Mouse (Mus musculus): Measurements from ENCODE around the gene Prr12. TPM values are rescaled to one million over a fixed set of nuclear protein-coding genes. Genes with fewer than 3 reads are reported as not detected.

Gene Prr12
- polyA plus RNA-seq, 1 experiment, result not detected

DNA sequence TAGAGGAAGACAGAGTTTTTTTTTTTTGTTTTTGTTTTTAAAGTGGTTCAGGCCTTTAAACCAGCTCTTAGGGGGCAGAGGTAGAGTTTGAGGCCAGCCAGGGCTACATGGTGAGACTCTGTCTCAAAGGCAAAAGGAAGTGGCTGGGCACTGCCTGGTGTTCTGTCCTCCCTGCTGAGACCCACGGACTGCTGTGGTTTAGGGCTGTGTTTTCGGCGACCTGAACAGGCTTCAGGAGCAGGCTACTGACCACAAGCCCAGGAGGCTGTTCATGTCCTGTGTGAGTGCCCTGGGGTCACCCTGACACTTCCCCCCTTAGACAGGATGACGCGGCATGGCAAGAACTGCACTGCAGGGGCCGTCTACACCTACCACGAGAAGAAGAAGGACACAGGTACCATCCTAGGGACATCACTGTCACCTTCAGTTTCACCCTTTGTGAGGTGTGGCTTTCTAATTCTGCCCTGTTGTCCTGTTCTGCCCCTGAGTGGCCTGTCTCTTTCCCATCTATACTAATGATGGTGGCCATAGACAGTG is 20.6 kb upstream of the Prr12 start:
- WGBS, result 78% methylated on average over 7 of the region's 7 CpGs

DNA sequence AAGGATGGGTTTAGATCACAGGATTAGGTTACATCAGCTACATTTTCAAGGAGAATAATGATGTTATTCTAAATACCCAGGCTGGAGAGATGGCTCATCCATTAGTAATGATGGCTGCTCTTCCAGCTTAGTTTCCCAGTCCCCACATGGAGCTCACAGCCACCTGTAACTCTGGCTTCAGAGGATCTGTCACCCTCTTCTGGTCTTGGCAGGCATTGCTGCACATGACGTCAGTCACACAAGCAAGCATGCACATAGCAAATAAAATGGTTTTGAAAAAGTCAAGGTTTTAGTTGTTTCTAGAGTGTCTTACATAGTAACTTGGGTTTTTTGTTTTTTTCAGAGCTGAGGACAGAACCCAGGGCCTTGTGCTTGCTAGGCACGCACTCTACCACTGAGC is 19.5 kb upstream of the Prr12 start:
- no peak overlapping the region for H3K4me3 ChIP-seq (ENCODE audit: insufficient read depth, low read depth, low read length)
- WGBS, result 86% methylated on average over 2 of the region's 2 CpGs
- TF ChIP-seq CTCF (IDR thresholded peaks at IDR 0.05; ENCODE audit: insufficient read depth, low read depth, low read length) (no peak), POLR2A (IDR thresholded peaks at IDR 0.05; ENCODE audit: insufficient read depth, low read depth, low read length) (no peak)

More for the DNA sequence above, 20.6 kb upstream of the Prr12 start:
- H3K4me1 ChIP-seq (ENCODE audit: control insufficient read depth, insufficient read depth, low read length), result peaks cover 3% of the 10 kb centered on the region; the same call in 1 of the 2 replicates
- no peak overlapping the region for H3K4me3 ChIP-seq (ENCODE audit: insufficient read depth, low read depth, low read length)
- H3K27ac ChIP-seq (ENCODE audit: insufficient read depth, low read depth, low read length), result no peak overlapping the region
- no peak for TF ChIP-seq POLR2A (IDR thresholded peaks at IDR 0.05; ENCODE audit: insufficient read depth, low read depth, low read length)
- TF ChIP-seq CTCF (IDR thresholded peaks at IDR 0.05; ENCODE audit: insufficient read depth, low read depth, low read length), result no peak

DNA sequence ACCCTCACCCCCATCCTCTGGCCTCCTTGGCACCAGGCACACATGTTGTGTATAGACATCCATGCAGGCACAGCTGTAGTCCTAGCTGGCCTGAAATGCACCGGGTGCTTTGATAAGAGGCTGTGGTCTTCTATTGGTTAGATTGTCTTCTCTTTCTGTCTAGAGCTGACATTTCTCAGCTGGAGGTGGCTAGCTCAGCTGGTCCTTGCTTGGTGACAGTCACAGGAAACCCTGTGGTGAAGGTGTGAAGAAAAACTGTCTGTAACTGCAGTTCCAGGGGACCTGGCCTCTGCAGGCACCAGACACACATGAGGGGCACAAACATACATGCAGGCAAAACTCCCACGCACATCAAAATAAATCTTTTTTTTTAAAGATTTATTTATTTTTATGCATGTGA is 17.0 kb upstream of the Prr12 start:
- Histone ChIP-seq H3K4me3 (ENCODE audit: insufficient read depth, low read depth, low read length) (no peak overlapping the region), H3K27ac (ENCODE audit: insufficient read depth, low read depth, low read length) (no peak overlapping the region), H3K4me1 (ENCODE audit: control insufficient read depth, insufficient read depth, low read length) (no peaks in the 10 kb centered on the region; the same call in 1 of the 2 replicates)
- 80% methylated on average over 2 of the region's 2 CpGs for WGBS
- no peak for TF ChIP-seq CTCF (IDR thresholded peaks at IDR 0.05; ENCODE audit: insufficient read depth, low read depth, low read length)
- no peak for TF ChIP-seq POLR2A (IDR thresholded peaks at IDR 0.05; ENCODE audit: insufficient read depth, low read depth, low read length)

More for the DNA sequence above, 19.5 kb upstream of the Prr12 start:
- Histone ChIP-seq H3K27ac (ENCODE audit: insufficient read depth, low read depth, low read length) (no peak overlapping the region), H3K4me1 (ENCODE audit: control insufficient read depth, insufficient read depth, low read length) (peaks cover 3% of the 10 kb centered on the region; the same call in 1 of the 2 replicates)

DNA sequence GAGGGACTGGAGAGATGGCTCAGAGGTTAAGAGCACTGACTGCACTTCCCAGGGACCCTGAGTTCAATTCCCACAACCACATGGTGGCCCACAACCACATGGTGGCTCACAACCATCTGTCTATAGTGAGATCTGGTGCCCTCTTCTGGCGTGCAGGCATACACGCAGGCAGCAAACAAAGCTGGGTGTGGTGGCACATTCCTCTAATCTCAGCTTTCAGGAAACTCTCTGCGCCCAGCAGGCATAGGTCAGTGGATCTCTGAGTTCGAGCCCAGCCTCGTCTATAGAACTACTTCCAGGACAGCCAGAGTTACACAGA is 15.3 kb upstream of the Prr12 start:
- WGBS, result 27% methylated on average over 5 of the region's 5 CpGs
- H3K4me3 ChIP-seq (ENCODE audit: insufficient read depth, low read depth, low read length), result no peak overlapping the region
- no peak overlapping the region for H3K27ac ChIP-seq (ENCODE audit: insufficient read depth, low read depth, low read length)
- peaks cover 1% of the 10 kb centered on the region; the same call in 1 of the 2 replicates for H3K4me1 ChIP-seq (ENCODE audit: control insufficient read depth, insufficient read depth, low read length)
- no peak for TF ChIP-seq POLR2A (IDR thresholded peaks at IDR 0.05; ENCODE audit: insufficient read depth, low read depth, low read length)
- TF ChIP-seq CTCF (IDR thresholded peaks at IDR 0.05; ENCODE audit: insufficient read depth, low read depth, low read length), result 0 out of 2 replicates have a peak, but pooled peaks have one; percentile 15

DNA sequence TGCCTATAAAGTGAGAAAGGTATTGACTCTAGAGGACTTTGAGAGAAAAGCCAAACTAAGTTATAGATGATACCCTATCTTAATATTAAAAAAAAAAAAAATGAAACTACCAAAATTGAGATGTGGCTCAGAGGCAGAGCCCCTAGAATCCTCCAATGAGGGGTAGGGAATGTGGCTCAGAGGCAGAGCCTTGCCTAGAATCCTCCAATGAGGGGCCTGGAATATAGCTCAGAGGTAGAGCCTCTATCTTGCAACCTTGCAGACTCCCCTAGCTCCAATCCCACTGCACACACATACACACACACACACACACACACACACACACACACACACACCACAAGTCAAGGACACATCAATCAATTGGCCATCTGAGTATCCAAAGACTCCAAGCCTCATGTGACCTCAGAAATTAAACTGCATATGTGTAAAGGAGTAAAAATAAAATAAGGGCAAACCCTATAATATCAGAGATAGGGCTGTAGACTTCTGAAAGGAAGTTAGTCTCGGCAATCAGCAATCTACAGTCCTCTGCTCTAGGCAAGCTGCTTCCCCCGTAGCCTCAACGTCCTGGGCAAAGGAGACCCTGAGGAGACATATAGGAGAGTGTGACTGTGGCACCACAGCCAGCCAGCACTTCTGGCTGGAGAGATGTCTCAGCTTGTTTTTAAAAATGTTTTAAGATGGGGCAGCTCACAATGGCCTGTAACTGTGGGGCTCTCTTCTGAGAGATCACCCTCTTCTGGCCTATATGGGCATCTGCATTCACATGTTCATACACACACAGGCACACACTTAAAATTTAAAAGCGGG is 14.7 kb upstream of the Prr12 start:
- TF ChIP-seq CTCF (IDR thresholded peaks at IDR 0.05; ENCODE audit: insufficient read depth, low read depth, low read length), result 0 out of 2 replicates have a peak, but pooled peaks have one; percentile 31
- no peak for TF ChIP-seq POLR2A (IDR thresholded peaks at IDR 0.05; ENCODE audit: insufficient read depth, low read depth, low read length)
- no peak overlapping the region for H3K27ac ChIP-seq (ENCODE audit: insufficient read depth, low read depth, low read length)
- H3K4me1 ChIP-seq (ENCODE audit: control insufficient read depth, insufficient read depth, low read length), result peaks cover 2% of the 10 kb centered on the region; the same call in 1 of the 2 replicates
- WGBS, result 77% methylated on average over 4 of the region's 4 CpGs
- H3K4me3 ChIP-seq (ENCODE audit: insufficient read depth, low read depth, low read length), result no peak overlapping the region

DNA sequence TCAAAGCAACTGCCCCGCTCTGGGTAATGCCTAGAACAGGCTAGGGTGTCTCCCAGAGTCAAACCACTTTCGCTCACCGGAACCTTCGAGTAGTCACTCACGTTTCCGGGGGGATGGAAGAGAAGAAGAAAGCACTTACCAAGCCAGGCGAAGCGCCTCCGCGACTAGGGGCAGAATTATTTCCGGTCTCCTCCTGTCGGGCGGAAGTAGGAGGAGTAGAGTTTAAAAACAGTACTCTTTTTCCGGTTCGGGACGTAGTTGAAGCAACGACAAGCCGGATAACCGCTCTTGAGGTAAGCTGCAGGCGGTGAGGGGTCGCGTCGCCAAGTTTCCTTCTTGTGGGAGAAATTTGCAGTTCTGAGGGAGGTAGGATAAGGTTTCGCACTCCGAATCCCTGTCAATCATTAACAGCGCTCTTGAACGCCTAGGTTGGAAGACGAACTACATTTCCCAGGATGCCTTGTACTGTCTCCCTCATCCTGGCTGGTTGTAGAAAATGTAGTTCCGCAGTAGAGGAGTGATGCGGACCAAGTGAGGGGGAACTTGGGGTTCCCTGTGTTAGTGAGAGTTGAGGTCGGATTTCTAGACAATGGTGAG is 9.7 kb upstream of the Prr12 start, which contains the start of the genes Nosip and Prrg2:
Gene Nosip (plus strand): TSS at position 191 of the 597 bp plus-strand sequence.
Gene Prrg2 (minus strand): TSS at position 439 of the 597 bp plus-strand sequence.
- Histone ChIP-seq H3K27ac (ENCODE audit: insufficient read depth, low read depth, low read length) (peak within 1 kb of the TSS; percentile 99), H3K4me3 (ENCODE audit: insufficient read depth, low read depth, low read length) (peak within 1 kb of the TSS; percentile 100), H3K4me1 (ENCODE audit: control insufficient read depth, insufficient read depth, low read length) (peaks cover 15% of the 10 kb centered on the region)
- WGBS, result under 1% methylated on average over 31 of the region's 31 CpGs
- TF ChIP-seq CTCF (IDR thresholded peaks at IDR 0.05; ENCODE audit: insufficient read depth, low read depth, low read length) (no peak), POLR2A (IDR thresholded peaks at IDR 0.05; ENCODE audit: insufficient read depth, low read depth, low read length) (peak; percentile 43; the same call in 1 of the 2 replicates)

DNA sequence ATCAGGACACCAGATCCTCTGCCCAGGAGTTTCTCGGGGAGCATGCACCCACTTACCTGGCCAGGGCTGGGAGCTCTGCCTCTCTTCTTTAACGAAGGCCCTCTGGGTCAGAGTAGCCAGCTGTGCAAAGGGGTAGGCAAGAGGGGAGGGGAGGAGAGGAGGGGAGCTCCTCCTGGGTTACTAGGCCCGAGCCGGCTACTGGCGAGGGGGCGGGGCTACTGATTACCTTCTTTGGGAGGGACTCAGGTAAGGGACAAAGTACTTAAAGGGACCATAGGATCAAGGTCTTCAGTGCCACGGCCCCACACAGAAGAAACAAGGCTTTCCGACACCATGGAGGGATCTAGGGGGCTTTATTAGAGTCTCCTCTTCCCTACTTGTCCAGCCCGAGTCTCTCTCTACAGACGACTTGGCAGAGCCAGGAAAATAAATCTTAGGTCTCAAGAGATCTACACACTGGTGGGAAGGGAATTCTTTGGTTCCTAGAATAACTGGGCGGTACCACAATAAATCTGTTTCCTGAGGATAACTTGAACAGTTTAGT is 8.9 kb upstream of the Prr12 start:
- no peak overlapping the region for H3K4me3 ChIP-seq (ENCODE audit: insufficient read depth, low read depth, low read length)
- H3K27ac ChIP-seq (ENCODE audit: insufficient read depth, low read depth, low read length), result no peak overlapping the region
- peaks cover 15% of the 10 kb centered on the region for H3K4me1 ChIP-seq (ENCODE audit: control insufficient read depth, insufficient read depth, low read length)
- WGBS, result 18% methylated on average over 11 of the region's 11 CpGs
- TF ChIP-seq CTCF (IDR thresholded peaks at IDR 0.05; ENCODE audit: insufficient read depth, low read depth, low read length) (no peak), POLR2A (IDR thresholded peaks at IDR 0.05; ENCODE audit: insufficient read depth, low read depth, low read length) (no peak)

DNA sequence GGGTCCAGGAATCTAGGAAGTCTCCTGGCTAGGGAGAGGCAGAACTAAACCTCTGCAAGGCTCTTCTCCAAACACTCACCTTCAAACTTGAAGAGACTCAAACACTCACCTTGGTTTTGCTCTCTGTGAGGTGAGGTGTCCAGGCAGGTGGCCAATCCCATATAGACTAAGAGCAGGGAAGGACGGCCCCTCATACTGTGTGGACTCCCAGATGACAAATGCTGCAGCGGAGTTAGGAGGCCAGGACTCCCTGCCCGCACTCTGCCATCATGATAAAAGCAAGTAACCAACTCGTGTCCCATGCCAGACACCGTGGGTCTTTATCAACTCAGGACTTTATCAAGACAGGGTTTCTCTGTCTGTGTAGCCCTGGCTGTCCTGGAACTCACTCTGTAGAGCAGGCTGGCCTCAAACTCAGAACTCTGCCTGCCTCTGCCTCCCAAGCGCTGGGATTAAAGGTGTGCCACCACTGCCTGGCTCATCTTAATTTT is 8.0 kb upstream of the Prr12 start:
- Histone ChIP-seq H3K4me1 (ENCODE audit: control insufficient read depth, insufficient read depth, low read length) (peaks cover 15% of the 10 kb centered on the region), H3K4me3 (ENCODE audit: insufficient read depth, low read depth, low read length) (no peak overlapping the region), H3K27ac (ENCODE audit: insufficient read depth, low read depth, low read length) (no peak overlapping the region)
- WGBS, result 91% methylated on average over 6 of the region's 6 CpGs
- no peak for TF ChIP-seq POLR2A (IDR thresholded peaks at IDR 0.05; ENCODE audit: insufficient read depth, low read depth, low read length)
- TF ChIP-seq CTCF (IDR thresholded peaks at IDR 0.05; ENCODE audit: insufficient read depth, low read depth, low read length), result no peak
